Mouse (Mus musculus) neural tube, embryonic 15.5 days (tissue): ENCODE data around the gene Lcmt2. TPM values are rescaled to one million over a fixed set of nuclear protein-coding genes. Genes with fewer than 3 reads are reported as not detected.
A peak's percentile ranks its signal among the peaks of the same experiment; 100 is the strongest.
"Not testable (repeated sequence)": the region's sequence is repeated elsewhere in the genome, so short reads cannot be mapped to it uniquely, and the experiment has no call there.

Source experiments
- ATAC-seq: fragments of 200-750 bp; cut with Nextera tagmentation; 2 replicates; pipeline ENCODE4 v1.8.0; 2017; ENCODE audit warnings: mild to moderate bottlenecking, moderate TSS enrichment, moderate library complexity; ENCODE audit not compliant: low FRiP score
- H3K27ac ChIP-seq: fragments of 300-500 bp; sonication (generic); replicated peaks from 2 replicates; pipeline ENCODE4 v1.5.1; 2015; ENCODE audit warnings: mild to moderate bottlenecking, inconsistent platforms
- H3K27me3 ChIP-seq: fragments of 300-500 bp; sonication (generic); replicated peaks from 2 replicates; pipeline ENCODE4 v1.6.1; 2015; ENCODE audit warnings: inconsistent platforms
- H3K36me3 ChIP-seq: fragments of 300-500 bp; sonication (generic); 2 replicates; pipeline ENCODE4 v1.6.1; 2015; ENCODE audit warnings: inconsistent platforms
- H3K4me1 ChIP-seq: fragments of 300-500 bp; sonication (generic); 2 replicates; pipeline ENCODE4 v1.6.1; 2015; ENCODE audit warnings: inconsistent platforms
- H3K4me2 ChIP-seq: fragments of 300-500 bp; sonication (generic); 2 replicates; pipeline ENCODE4 v1.6.1; 2015; ENCODE audit warnings: inconsistent platforms, mild to moderate bottlenecking, moderate library complexity
- H3K4me3 ChIP-seq: fragments of 300-500 bp; sonication (generic); replicated peaks from 2 replicates; pipeline ENCODE4 v1.5.1; 2015; ENCODE audit warnings: mild to moderate bottlenecking, inconsistent platforms
- H3K9ac ChIP-seq: fragments of 300-500 bp; sonication (generic); replicated peaks from 2 replicates; pipeline ENCODE4 v1.6.1; 2015; ENCODE audit warnings: mild to moderate bottlenecking, inconsistent platforms
- H3K9me3 ChIP-seq: fragments of 300-500 bp; sonication (generic); replicated peaks from 2 replicates; pipeline ENCODE4 v1.6.1; 2016; ENCODE audit warnings: inconsistent platforms
- WGBS: fragments of 180-500 bp; shearing (Covaris S2); methylation state at CpG from one replicate; pipeline ENCODE4 v1.1.7; 2015; ENCODE audit warnings: mixed read lengths; 5-methylcytosine and 5-hydroxymethylcytosine counted together
- polyA plus RNA-seq: library from polyadenylated mRNA; unstranded; fragments of >200 nt; fragmentation: Nextera tagmentation; extraction: Ambion mirVana; gene quantifications from 2 replicates; pipeline ENCODE4 v1.2.1, GENCODE M21; 2015

The Lcmt2 gene
- polyA plus RNA-seq, 1 experiment from 2014 or later = 18.9 TPM

GRCm38 (mm10) chr2:121142415-121142814 lies 2.0 kb upstream of the Lcmt2 start:
- Histone ChIP-seq H3K36me3 (peaks cover 20% of the 10 kb centered on the region), H3K4me1 (peaks cover 37% of the 10 kb centered on the region), H3K4me2 (no peak overlapping the region), H3K4me3 (no peak overlapping the region), H3K9me3 (no peaks in the 10 kb centered on the region), H3K9ac (no peak overlapping the region), H3K27me3 (no peaks in the 10 kb centered on the region), H3K27ac (no peak overlapping the region)
- no peak for ATAC-seq
- WGBS = 24% methylated on average over 2 of the region's 2 CpGs

- H3K27ac ChIP-seq = peak overlapping the region; percentile 100
- no peak for ATAC-seq
- peaks cover 41% of the 10 kb centered on the region for H3K4me1 ChIP-seq
- H3K36me3 ChIP-seq = peaks cover 19% of the 10 kb centered on the region
- peak overlapping the region; percentile 90 for H3K4me2 ChIP-seq
- no peaks in the 10 kb centered on the region for H3K9me3 ChIP-seq
- H3K9ac ChIP-seq = peak overlapping the region; percentile 92
- 72% methylated on average over 16 of the region's 16 CpGs for WGBS
- H3K4me3 ChIP-seq = peak overlapping the region; percentile 84
- no peaks in the 10 kb centered on the region for H3K27me3 ChIP-seq
These were observed 973 bp upstream of the Lcmt2 start for GRCm38 (mm10) chr2:121141216-121142035.

GRCm38 (mm10) chr2:121139266-121140017 lies 1.0 kb downstream of the Lcmt2 start:
- Histone ChIP-seq H3K9ac (peak overlapping the region; percentile 92), H3K27ac (peak overlapping the region; percentile 100), H3K36me3 (peaks cover 9% of the 10 kb centered on the region; the same call in 1 of the 2 replicates), H3K4me3 (peak overlapping the region; percentile 84), H3K4me1 (peaks cover 45% of the 10 kb centered on the region), H3K4me2 (peak overlapping the region; percentile 90), H3K27me3 (no peaks in the 10 kb centered on the region), H3K9me3 (no peaks in the 10 kb centered on the region)
- 41% methylated on average over 29 of the region's 29 CpGs for WGBS
- ATAC-seq = no peak; the same call in 1 of the 2 replicates

DNA sequence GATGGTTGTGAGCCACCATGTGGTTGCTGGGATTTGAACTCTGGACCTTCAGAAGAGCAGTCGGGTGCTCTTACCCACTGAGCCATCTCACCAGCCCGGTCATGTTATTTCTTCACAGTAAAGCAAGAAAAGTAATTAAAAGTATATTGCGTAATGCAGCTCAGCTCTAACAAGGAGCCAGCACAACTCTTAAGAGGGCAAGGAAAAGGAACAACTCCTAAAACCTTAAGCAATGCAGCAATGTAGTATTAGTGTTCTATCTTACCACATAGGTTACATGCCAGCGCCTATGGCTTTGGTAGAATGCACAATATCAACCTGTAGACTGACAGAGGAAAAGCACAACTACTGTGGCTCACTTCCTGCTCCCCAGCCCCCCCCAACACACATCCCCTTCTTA lies 3.1 kb downstream of the Lcmt2 start:
- ATAC-seq = no peak
- H3K27ac ChIP-seq = no peak overlapping the region
- H3K27me3 ChIP-seq = no peaks in the 10 kb centered on the region
- WGBS = 95% methylated on average over 4 of the region's 4 CpGs
- no peak overlapping the region for H3K9ac ChIP-seq
- no peak overlapping the region for H3K4me2 ChIP-seq
- no peaks in the 10 kb centered on the region for H3K36me3 ChIP-seq
- H3K9me3 ChIP-seq = no peaks in the 10 kb centered on the region
- H3K4me1 ChIP-seq = peaks cover 44% of the 10 kb centered on the region
- no peak overlapping the region for H3K4me3 ChIP-seq

GRCm38 (mm10) chr2:121132822-121133221 lies 7.6 kb downstream of the Lcmt2 start:
- Histone ChIP-seq H3K27ac (no peak overlapping the region), H3K4me2 (no peak overlapping the region), H3K36me3 (no peaks in the 10 kb centered on the region), H3K4me1 (peaks cover 11% of the 10 kb centered on the region; the same call in 1 of the 2 replicates), H3K9ac (no peak overlapping the region), H3K27me3 (no peaks in the 10 kb centered on the region), H3K4me3 (no peak overlapping the region), H3K9me3 (no peaks in the 10 kb centered on the region)
- no peak for ATAC-seq
- WGBS = 84% methylated on average over 1 of the region's 1 CpGs

DNA sequence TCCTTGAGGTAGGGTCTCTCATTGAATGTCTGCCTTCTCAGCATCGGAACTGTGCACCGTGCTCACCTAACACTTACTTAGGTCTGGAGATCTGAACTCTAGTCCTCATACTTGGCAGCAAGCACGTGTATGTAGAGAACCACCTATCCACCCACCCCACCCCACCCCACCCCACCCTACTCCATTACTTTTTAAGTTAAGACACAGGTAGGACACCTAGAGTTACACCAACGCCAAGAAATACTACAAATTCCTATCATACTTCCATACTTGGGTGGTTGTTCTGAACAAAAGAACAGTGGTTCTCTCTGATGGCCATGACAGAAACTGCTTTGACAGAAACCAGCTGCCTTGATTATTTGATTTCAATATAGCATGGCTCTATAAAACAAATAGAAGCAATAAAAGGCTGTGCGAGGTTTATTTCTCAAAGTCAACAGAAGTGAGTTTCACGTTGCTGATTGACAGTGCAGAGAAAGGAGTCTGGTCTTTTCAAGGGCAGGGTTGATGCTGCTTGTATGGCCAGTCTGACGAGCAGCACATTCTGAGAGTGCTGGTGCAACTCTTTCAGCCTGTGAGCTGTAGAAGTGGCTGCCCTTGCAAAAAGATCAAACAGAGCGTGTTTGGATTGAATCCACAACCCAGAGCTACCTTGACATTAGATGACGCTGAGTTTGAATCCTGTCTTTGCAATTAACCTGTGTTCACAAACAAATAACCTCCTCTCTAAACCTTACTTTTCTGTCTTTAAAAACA lies 11.4 kb downstream of the Lcmt2 start:
- Histone ChIP-seq H3K27me3 (no peaks in the 10 kb centered on the region), H3K4me1 (no peaks in the 10 kb centered on the region), H3K9me3 (no peaks in the 10 kb centered on the region), H3K36me3 (no peaks in the 10 kb centered on the region), H3K4me2 (no peak overlapping the region), H3K27ac (no peak overlapping the region), H3K4me3 (no peak overlapping the region), H3K9ac (no peak overlapping the region)
- no peak for ATAC-seq
- 74% methylated on average over 9 of the region's 9 CpGs for WGBS

GRCm38 (mm10) chr2:121127536-121127935 lies 12.9 kb downstream of the Lcmt2 start:
- Histone ChIP-seq H3K27ac (no peak overlapping the region), H3K4me2 (no peak overlapping the region), H3K9ac (no peak overlapping the region), H3K36me3 (no peaks in the 10 kb centered on the region), H3K4me3 (no peak overlapping the region), H3K4me1 (no peaks in the 10 kb centered on the region), H3K9me3 (no peaks in the 10 kb centered on the region), H3K27me3 (no peaks in the 10 kb centered on the region)
- ATAC-seq = no peak
- WGBS = 95% methylated on average over 1 of the region's 1 CpGs

- H3K4me3 ChIP-seq, H3K9ac ChIP-seq, ATAC-seq, H3K27me3 ChIP-seq, H3K9me3 ChIP-seq, H3K36me3 ChIP-seq, H3K27ac ChIP-seq, H3K4me1 ChIP-seq, H3K4me2 ChIP-seq: not testable (repeated sequence)
- WGBS = 94% methylated on average over 5 of the region's 5 CpGs
These were observed 14.2 kb downstream of the Lcmt2 start for GRCm38 (mm10) chr2:121126302-121126701.

GRCm38 (mm10) chr2:121119260-121119659 lies 21.2 kb downstream of the Lcmt2 start:
- no peak for ATAC-seq
- no peaks in the 10 kb centered on the region for H3K27me3 ChIP-seq
- H3K9ac ChIP-seq = no peak overlapping the region
- no peaks in the 10 kb centered on the region for H3K9me3 ChIP-seq
- WGBS = 89% methylated on average over 3 of the region's 3 CpGs
- H3K4me2 ChIP-seq = no peak overlapping the region
- H3K4me3 ChIP-seq = no peak overlapping the region
- no peaks in the 10 kb centered on the region for H3K36me3 ChIP-seq
- H3K27ac ChIP-seq = no peak overlapping the region
- H3K4me1 ChIP-seq = no peaks in the 10 kb centered on the region

DNA sequence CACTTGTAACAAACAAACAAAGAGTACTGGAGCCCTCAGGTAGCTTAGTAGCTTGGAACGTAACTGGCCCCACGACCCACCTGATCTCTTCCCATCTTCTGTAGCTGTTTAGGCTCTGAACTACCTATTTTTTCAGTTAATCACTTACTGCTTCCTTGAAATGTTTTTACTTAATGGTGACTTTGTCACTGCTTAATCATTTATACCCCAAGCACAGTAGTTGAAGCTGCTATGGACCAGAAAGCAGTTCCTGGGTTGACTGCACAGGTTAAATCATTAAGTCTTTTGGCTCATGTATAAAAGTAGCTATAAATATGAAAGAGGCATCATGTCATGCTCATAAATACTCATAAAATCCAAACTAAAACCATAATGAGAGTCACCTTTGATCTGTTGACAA lies 25.0 kb downstream of the Lcmt2 start:
- 96% methylated on average over 2 of the region's 2 CpGs for WGBS
- H3K4me3 ChIP-seq = no peak overlapping the region

GRCm38 (mm10) chr2:121109695-121110094 lies 30.8 kb downstream of the Lcmt2 start, which contains the start of gene Tgm7:
Gene Tgm7, minus strand, starts transcription at chr2:121109795.
- no peak within 1 kb of the TSS for H3K27ac ChIP-seq
- no peak for ATAC-seq
- no peak within 1 kb of the TSS for H3K4me3 ChIP-seq
- no peak within 1 kb of the TSS for H3K9ac ChIP-seq
- no peaks in the 10 kb centered on the region for H3K9me3 ChIP-seq
- H3K4me1 ChIP-seq = no peaks in the 10 kb centered on the region
- 86% methylated on average over 4 of the region's 4 CpGs for WGBS
- H3K27me3 ChIP-seq = no peaks in the 10 kb centered on the region
- no peak within 1 kb of the TSS for H3K4me2 ChIP-seq
- no peaks in the 10 kb centered on the region for H3K36me3 ChIP-seq

More for the DNA sequence above, 25.0 kb downstream of the Lcmt2 start:
- no peaks in the 10 kb centered on the region for H3K36me3 ChIP-seq
- H3K9me3 ChIP-seq = no peaks in the 10 kb centered on the region
- no peaks in the 10 kb centered on the region for H3K4me1 ChIP-seq
- no peaks in the 10 kb centered on the region for H3K27me3 ChIP-seq
- H3K9ac ChIP-seq = no peak overlapping the region
- no peak overlapping the region for H3K27ac ChIP-seq
- ATAC-seq = no peak
- no peak overlapping the region for H3K4me2 ChIP-seq
